Mouse (Mus musculus) ES-E14 (cell line): ENCODE data around the gene Ttc41. TPM values are rescaled to one million over a fixed set of nuclear protein-coding genes. Genes with fewer than 3 reads are reported as not detected.

Experiments used
- DNase-seq: peaks from one replicate; pipeline ENCODE4 v3.0.0-alpha.2; 2013; ENCODE audit warnings: low read depth, low spot score
- H3K27ac ChIP-seq: 2 replicates; pipeline ENCODE4 v1.5.1; 2012; ENCODE audit warnings: low read depth, mild to moderate bottlenecking, low read length, moderate library complexity, mixed read lengths; ENCODE audit not compliant: poor library complexity, insufficient read depth, severe bottlenecking
- H3K36me3 ChIP-seq: 2 replicates; pipeline ENCODE4 v1.6.1; 2012; ENCODE audit warnings: mild to moderate bottlenecking, low read length, moderate library complexity, mixed read lengths; ENCODE audit not compliant: control insufficient read depth, poor library complexity, insufficient read depth, severe bottlenecking
- H3K4me1 ChIP-seq, 2 experiments: fragments of 150-350 bp in 1 of 2; sonication (generic) in 1 of 2; 2 replicates each; pipeline ENCODE4 v1.6.1; 2012; ENCODE audit warnings: low read length in 2 of 2, mild to moderate bottlenecking in 1 of 2, mixed read lengths in 1 of 2; ENCODE audit not compliant: control insufficient read depth in 2 of 2, insufficient read depth in 2 of 2, poor library complexity in 1 of 2
- H3K4me3 ChIP-seq, 2 experiments: fragments of 150-350 bp in 1 of 2; sonication (generic) in 1 of 2; 2 replicates each; pipeline ENCODE4 v1.5.1; 2012; ENCODE audit warnings: low read length in 2 of 2, low read depth in 1 of 2, mild to moderate bottlenecking in 1 of 2, mixed read lengths in 1 of 2; ENCODE audit not compliant: insufficient read depth in 1 of 2, poor library complexity in 1 of 2, severe bottlenecking in 1 of 2
- H3K9ac ChIP-seq: 2 replicates; pipeline ENCODE4 v1.6.1; 2012; ENCODE audit warnings: low read depth, mild to moderate bottlenecking, low read length, mixed read lengths; ENCODE audit not compliant: poor library complexity, insufficient read depth, severe bottlenecking
- H3K9me3 ChIP-seq: fragments of 150-350 bp; sonication (generic); 2 replicates; pipeline ENCODE4 v1.6.1; 2012; ENCODE audit warnings: low read depth, mild to moderate bottlenecking, low read length; ENCODE audit not compliant: control insufficient read depth, insufficient read depth
- CHD2 ChIP-seq: IDR thresholded peaks from 2 replicates; pipeline ENCODE4 v1.6.1; 2014; ENCODE audit warnings: mild to moderate bottlenecking, low read depth, low read length, inconsistent platforms
- HCFC1 ChIP-seq: IDR thresholded peaks from 2 replicates; pipeline ENCODE4 v1.6.1; 2012; ENCODE audit warnings: low read length, inconsistent platforms, borderline replicate concordance; ENCODE audit not compliant: insufficient read depth
- MAFK ChIP-seq: IDR thresholded peaks from 2 replicates; pipeline ENCODE4 v1.6.1; 2014; ENCODE audit warnings: mild to moderate bottlenecking, low read depth, low read length, inconsistent platforms; ENCODE audit not compliant: insufficient read depth
- ZC3H11A ChIP-seq: IDR thresholded peaks from 2 replicates; pipeline ENCODE4 v1.6.1; 2012; ENCODE audit warnings: low read depth, mild to moderate bottlenecking, inconsistent platforms, low read length, borderline replicate concordance
- ZNF384 ChIP-seq: IDR thresholded peaks from 2 replicates; pipeline ENCODE4 v1.6.1; 2012; ENCODE audit warnings: low read depth, low read length, inconsistent platforms
- in situ Hi-C, 2 experiments: fragments of 600-800 bp; cut with MboI; formaldehyde crosslinking; loops; one replicate each; pipeline ENCODE4 v1.15.1; 2025; ENCODE audit warnings: low sequenced_read_pairs in 2 of 2, inconsistent platforms in 1 of 2; ENCODE audit not compliant: unreplicated experiment in 2 of 2
- total RNA-seq: library from RNA; depleted of rRNA; stranded (reverse); fragments of 300-350 nt; gene quantifications from 2 replicates; pipeline ENCODE4 v1.2.3, GENCODE M21; 2012

Ttc41 gene
- total RNA-seq, 1 experiment: 1.6 TPM

- Histone ChIP-seq H3K36me3 (no peaks in the 10 kb centered on the region; the same call in 1 of the 2 replicates), H3K4me1 (peaks cover 0 to 4% of the 10 kb centered on the region in 2 experiments; a peak in 1 of 4 replicates), H3K9ac (peak overlapping the region; percentile 4; the same call in 1 of the 2 replicates), H3K27ac (peak overlapping the region; percentile 7; the same call in 1 of the 2 replicates), H3K9me3 (no peaks in the 10 kb centered on the region), H3K4me3 (peak overlapping the region; percentile 15 to 56; a peak in 3 of 4 replicates)
- DNase-seq: no peak
- in situ Hi-C loops: no loop called here
- TF ChIP-seq HCFC1 (no peak), ZNF384 (no peak), CHD2 (no peak), MAFK (no peak), ZC3H11A (no peak)
These were observed 90.6 kb downstream of the Ttc41 start for GRCm38 (mm10) chr10:86796073-86796741.

DNA sequence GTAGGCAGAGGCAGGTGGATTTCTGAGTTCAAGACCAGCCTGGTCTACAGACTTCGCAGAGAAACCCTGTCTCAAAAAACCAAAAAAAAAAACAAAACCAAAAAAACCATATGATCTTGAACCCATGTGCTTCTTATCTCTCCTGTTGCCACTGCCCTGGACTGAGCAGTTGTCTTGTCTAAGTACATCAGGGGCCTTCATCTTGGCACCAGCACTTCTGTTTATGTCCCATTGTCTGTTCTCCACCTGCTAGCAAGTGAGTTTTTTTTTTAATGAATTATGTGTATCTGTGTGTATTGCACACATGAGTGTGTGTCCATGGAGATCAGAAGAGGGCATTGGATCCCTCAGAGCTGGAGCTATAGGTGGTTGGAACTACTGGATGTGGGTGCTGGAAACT is 101.8 kb downstream of the Ttc41 start:
- Histone ChIP-seq H3K4me1 (no peaks in the 10 kb centered on the region), H3K9ac (no peak overlapping the region), H3K9me3 (no peaks in the 10 kb centered on the region), H3K4me3 (no peak overlapping the region), H3K27ac (no peak overlapping the region), H3K36me3 (peaks cover 4% of the 10 kb centered on the region; the same call in 1 of the 2 replicates)
- TF ChIP-seq HCFC1 (no peak), CHD2 (no peak), ZC3H11A (no peak), ZNF384 (no peak), MAFK (no peak)
- in situ Hi-C loops: no loop called here
- DNase-seq: no peak

DNA sequence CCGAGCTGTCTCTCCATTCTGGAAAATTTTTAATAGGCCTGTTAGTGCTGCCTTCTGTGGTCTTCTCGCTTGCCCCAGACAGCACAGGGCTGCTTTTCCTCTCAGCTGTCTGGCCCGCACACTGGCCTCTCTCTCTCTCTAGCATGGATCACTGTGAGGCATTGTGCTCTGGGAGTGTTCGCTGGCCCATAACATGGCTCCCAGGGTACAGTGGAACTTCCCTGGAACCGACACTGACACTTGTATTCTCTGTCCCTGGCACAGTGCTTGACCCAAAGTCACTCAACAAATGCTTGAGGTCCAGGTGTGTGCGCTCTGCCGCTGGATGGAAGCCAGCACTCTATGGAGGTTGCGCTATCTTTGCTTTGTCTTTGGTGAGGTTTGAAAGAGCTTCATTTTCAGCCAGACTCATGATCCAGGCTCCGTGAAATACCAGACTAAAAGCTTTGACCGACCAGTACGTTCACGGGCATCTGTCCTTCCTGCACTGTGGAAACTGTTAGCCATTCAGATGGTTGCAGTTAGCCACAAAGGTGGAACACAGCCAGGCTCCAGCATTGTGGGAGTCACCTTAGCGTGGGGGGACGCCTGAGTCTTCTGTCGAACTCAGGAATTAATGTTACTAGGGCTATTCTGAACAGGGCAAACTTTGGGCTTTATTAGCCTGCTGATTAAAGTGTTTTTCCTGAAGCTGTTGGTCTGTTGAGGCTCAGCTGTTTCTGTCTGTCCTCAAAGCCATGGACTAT is 102.6 kb downstream of the Ttc41 start:
- no peak overlapping the region for H3K9ac ChIP-seq
- no peak for DNase-seq
- no peaks in the 10 kb centered on the region for H3K4me1 ChIP-seq
- no peak overlapping the region for H3K27ac ChIP-seq
- H3K4me3 ChIP-seq: no peak overlapping the region
- no peak for TF ChIP-seq HCFC1
- no peak for TF ChIP-seq CHD2
- no peaks in the 10 kb centered on the region for H3K9me3 ChIP-seq
- in situ Hi-C loops: no loop called here
- H3K36me3 ChIP-seq: peaks cover 4% of the 10 kb centered on the region; the same call in 1 of the 2 replicates

- no peak overlapping the region for H3K27ac ChIP-seq
- no peaks in the 10 kb centered on the region for H3K9me3 ChIP-seq
- no peak overlapping the region for H3K9ac ChIP-seq
- H3K4me1 ChIP-seq: peaks cover 2 to 16% of the 10 kb centered on the region in 2 experiments; a peak in 2 of 4 replicates
- no peak for DNase-seq
- peaks cover 4% of the 10 kb centered on the region; the same call in 1 of the 2 replicates for H3K36me3 ChIP-seq
- no peak overlapping the region for H3K4me3 ChIP-seq
- no peak for TF ChIP-seq MAFK
- no peak for TF ChIP-seq ZC3H11A
- TF ChIP-seq CHD2: no peak
- TF ChIP-seq HCFC1: no peak
- no peak for TF ChIP-seq ZNF384
- in situ Hi-C loops: no loop called here
These were observed 104.4 kb downstream of the Ttc41 start for GRCm38 (mm10) chr10:86810000-86810399.
